Mouse (Mus musculus) left cerebral cortex, adult 8-10 months (tissue): Measurements from ENCODE around the gene Scg3. TPM values are rescaled to one million over a fixed set of nuclear protein-coding genes. Genes with fewer than 3 reads are reported as not detected.
A peak's percentile ranks its signal among the peaks of the same experiment; 100 is the strongest.
"Not testable (repeated sequence)": the region's sequence is repeated elsewhere in the genome, so short reads cannot be mapped to it uniquely, and the experiment has no call there.

Experiments used
- DNase-seq, 2 experiments: peaks; one replicate each; pipeline ENCODE4 v3.0.0; 2022; ENCODE audit warnings: low spot score in 2 of 2
- total RNA-seq, 4 experiments: library from RNA; stranded (reverse); gene quantifications; 2 replicates each; pipeline ENCODE4 v1.2.4; 2022

Gene Scg3
- total RNA-seq = 100 to 1,000 TPM; 280 to 302 (median 285) TPM

DNA sequence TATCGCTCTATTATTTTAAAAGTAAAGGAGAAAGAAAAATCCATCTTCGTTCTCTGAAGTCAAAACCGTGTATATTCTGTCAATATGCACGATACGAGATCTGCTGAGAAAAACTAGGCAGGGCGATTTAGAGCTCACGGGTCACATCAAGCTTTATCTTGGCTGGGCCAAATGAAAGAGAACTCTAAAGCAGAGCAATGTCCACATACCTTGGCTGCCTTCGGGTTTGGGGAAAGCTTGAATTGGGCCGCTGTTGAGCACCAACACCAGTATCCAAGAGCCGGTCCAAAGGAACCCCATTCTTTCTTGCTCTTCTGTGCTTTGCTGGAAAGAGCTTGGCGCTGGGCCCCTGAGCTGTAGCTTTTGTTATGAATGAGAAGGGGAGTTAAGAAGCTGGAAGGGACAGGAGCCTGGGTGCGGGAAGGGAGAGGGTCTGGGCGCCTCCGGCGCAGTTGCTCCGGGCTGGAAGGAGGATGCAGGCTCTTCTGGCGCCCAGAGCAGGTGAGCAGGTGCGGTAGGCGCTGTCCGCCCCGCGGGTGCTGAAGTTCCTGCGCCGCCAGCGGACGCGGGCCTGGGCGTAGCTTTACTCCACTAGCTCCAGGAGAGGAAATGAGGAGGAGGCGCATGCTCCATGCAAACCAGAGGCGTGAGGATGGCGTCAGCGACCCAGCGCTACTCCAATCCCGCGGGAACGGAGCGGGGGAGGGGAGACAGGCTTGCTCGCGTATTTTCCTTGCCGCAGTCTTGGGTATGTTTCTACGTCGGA is at the start of gene Scg3:
Scg3 (minus strand) TSS at position 631 of the 766 bp plus-strand sequence.
- DNase-seq = peak; percentile 85 to 95

DNA sequence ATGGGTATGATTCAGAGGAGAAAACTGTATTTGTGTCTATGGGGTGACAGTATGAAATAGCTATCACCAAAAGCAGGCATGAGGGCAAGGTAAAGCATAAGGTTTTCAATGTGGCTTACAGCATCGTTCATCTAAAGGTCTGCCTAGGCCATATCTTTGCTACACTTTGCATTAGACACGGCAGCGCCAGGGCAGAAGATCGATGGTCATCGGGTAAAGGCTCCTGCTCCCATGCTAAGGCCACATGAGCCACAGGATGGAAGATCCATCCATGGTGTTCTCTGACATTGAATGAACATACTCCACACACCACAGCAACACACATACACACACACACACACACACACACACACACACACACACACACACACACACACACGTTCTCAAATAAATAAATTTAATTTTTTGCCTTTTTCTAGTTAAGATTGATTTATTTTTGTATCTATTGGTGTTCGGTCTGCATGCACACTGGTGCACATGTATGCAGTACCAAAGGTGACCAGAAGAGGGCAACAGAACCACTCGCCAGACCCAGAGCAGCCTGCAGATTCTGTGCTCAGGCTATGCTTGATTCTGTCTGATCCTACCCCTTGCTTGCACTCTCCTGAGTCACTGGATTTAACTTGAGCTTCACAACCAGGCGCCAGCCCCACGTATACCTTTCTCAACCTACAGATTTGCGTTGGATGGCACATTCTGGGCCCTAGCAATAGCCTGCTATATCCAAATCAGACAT is 36.3 kb upstream of the Scg3 start:
- DNase-seq = peak; percentile 13 to 15

DNA sequence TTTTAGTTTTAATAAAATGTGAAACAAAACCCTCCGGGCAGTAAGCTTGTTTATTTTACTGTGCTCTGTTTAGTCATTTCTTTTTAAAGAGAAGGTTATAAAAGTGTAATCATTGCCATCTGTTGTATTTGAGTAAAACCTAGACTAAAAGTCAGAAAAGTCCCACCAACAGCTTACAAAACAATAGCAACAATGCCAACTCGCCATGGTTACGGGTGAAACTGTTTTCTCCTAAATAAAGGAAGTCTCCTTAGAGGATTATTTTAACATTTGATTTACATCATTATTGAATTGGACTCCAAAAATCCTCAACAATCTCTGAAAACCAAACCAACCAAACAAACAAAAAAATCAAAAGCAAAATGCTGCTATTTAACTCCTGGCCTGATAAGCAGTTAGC is 35.6 kb upstream of the Scg3 start:
- no peak for DNase-seq

DNA sequence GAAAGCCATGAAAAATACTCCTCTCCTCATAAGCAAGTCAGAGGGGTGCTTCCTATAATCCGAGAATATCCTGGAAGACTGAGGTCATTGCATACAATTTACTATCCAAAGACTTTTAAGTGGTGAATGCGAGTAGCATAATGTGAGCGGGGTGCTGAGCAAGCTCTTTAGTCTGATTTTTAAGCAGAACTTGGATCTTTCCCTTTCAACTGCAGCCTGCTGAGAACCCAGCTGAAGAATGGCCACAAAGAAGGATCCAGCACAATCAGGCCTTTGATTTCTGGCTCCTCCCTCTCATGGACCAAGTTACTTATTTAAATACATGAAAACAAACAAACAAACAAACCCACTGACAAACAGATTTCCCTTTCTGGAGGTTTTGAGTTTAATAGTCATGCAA is 916 bp upstream of the Scg3 start:
- no peak for DNase-seq

DNA sequence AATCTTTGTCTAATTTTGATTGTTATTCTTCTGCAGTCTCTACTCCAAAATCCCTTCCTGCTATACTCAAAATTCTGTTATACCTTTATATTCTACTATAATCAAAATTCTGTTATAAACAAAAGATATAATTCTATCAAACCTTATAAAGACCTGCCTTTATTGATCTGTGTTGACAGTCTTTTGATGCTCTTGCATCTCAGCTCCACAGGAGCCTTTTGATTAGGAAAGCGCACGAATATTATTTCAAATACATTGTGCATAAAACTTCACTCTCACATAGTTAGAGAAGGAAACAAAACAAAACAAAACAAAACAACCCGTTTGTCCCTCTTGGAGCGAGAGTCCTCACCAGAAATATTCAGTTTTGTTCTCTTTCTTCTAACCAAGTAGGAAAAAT is 436 bp upstream of the Scg3 start:
- DNase-seq = no peak

DNA sequence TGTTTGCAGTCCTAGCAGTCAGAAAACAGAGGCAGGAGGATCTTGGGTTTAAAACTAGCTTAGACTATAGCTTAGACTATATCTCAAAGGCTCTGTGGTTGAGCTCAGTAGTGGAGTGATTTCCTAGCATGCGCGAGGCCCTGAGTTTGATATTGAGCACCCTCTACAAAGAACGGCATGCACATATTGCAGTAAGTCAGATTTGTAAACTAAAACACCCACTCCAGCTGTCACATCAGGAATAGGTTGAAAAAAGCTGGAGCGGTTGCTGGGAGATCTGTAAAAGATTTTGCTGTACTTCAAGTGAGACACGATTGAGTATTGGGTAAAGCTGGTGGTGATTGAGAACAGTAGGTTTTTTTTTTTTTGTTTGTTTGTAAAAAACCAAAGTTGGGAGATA is 3.2 kb downstream of the Scg3 start:
- DNase-seq = no peak

DNA sequence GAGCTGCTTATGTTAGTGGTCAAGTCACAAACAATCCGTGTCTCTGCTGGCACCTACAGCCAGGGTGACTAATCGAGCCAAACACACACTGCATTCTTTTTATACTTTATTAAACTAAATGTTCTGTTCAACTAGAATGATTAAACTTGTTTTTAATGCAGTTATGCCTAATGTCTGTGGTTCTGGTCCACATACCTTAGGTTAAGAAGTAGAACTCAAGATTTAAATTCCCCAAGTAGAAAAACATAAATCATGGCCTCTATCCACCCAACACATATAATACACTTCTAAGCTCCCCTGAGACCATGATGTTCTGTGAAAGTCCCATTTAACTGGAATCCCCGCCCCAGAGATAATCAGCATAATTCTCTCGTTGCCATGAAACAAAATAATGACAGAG is 4.2 kb downstream of the Scg3 start:
- no peak for DNase-seq

DNA sequence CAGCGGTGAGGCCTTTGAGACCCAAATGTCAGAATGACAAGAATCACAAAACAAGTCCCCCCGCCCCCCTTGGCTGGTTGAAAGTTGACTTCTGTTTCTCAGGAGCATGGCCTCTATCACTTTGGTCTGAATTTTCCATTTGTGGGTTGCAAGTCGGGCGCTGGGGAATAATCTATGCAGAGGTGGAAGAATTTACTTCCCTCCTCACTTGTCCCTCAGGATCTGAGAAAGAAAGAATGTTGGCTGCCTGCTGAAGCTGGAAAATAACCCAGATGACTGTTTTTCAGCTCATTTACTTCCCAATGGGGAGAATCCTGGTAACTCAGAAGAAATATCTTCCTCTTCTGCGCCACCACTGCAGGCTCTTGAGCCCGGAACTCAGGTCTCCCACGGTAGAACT is 5.5 kb downstream of the Scg3 start:
- no peak for DNase-seq

DNA sequence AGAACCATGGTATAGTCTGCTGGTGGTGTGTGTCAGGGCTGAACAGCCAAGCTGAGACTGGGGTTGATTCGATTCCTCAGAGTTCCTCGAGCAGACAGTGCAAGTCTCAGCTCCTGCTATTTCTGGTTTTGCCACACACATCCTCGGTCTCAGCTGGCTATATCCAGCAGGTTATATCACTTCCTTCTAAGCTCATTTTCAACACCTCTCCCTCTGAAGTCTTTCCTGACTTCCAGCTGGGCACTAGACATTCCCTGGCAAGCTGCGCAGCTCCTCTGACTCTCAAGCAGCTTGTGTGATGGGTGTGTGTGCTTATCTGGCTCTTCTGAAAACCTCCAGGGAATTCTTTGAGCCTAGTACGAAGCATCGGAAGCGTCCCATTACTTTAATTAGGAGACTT is 7.6 kb downstream of the Scg3 start:
- peak in 1 of 2 experiments; percentile 78 for DNase-seq

DNA sequence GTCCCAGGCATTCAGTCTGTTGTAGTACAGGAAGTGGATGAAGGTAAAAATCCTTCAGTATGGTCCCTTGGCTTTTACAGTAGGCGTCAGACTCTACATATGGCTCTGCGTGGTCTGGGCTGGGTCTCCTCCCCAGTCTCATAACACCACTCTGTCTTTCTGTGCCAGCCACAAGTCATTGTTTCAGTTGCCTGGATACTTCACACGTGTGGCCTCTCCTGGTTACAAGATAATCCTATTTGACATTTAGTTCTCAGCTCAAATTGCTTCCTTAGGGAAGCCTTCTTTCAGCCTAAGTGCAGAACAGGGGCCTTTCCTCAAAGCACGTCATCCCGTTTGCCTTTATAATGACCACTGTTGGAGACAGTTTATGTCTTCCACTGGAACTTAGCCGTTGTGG is 11.1 kb downstream of the Scg3 start:
- DNase-seq = no peak

DNA sequence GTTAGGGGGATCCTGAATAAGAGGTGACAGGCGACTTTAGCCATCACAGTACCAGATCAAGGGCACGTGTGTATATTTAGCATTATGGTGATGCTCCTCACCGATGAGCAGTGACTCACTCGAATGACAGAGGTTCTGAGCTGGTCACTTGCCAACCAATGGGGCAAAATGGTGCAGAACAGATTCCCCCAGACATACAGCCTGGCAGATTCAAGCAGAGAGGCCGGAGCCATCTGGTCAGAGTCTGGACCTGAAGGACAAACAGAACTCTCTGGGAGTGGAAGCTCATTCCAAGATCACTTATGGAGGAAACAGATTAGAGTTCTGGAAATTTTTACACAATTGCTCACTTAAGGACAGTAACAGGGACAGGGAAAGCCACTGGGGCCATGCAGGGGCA is 17.2 kb downstream of the Scg3 start:
- no peak for DNase-seq

DNA sequence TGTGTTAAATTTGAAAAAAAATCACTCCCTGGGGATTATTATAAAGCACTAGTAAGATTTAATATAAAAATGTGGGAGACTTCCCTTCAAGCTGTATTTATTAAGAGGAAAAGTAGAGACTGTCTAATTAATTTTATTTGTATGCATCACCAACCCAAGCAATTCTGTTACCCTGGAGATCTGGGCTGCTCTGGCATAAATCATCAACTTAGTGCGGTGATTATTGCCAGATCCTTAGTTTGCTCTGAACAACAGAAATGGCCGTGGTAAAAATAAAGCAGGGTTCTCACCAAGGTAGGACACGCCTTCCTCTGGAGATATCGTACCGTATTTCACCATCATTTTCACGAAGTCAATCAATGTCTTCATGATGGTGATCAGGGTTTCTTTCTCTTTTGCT is 18.5 kb downstream of the Scg3 start:
- DNase-seq = no peak

DNA sequence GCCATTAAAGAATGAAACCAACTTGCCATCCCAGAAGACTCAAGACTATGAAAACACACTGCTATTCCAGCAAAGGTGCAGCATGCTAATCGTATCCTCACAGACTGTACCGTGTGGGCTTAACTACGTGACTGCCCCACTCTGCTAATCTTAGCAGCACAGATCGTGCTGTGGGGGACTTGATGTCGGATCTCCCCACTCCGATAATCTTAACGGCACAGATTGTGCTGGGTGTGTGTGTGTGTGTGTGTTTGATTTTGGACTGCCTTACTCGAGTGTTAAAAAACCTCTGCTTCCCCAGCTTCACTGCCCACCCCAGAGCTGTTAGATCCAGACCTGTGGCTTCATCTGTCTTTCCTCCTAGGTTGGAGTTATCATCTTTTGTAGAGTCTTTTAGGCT is 22.9 kb downstream of the Scg3 start:
- DNase-seq = peak in 1 of 2 experiments; percentile 75

DNA sequence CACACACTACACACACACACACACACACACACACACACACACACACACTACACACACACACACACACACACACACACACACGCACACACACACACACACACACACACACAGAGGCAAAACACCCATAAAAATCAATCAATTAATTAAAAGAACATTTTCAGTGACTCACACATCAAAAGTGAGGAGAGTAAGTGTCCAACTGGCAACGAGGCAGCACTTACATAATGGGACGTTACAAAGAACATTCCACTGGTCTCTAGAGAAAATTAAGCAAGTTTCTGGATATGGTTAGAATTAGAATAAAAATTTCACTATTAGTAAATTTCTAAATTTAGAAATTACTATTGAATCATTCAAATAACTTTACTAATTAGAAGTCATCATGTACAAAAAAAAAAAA is 27.4 kb downstream of the Scg3 start:
- not testable (repeated sequence) for DNase-seq

DNA sequence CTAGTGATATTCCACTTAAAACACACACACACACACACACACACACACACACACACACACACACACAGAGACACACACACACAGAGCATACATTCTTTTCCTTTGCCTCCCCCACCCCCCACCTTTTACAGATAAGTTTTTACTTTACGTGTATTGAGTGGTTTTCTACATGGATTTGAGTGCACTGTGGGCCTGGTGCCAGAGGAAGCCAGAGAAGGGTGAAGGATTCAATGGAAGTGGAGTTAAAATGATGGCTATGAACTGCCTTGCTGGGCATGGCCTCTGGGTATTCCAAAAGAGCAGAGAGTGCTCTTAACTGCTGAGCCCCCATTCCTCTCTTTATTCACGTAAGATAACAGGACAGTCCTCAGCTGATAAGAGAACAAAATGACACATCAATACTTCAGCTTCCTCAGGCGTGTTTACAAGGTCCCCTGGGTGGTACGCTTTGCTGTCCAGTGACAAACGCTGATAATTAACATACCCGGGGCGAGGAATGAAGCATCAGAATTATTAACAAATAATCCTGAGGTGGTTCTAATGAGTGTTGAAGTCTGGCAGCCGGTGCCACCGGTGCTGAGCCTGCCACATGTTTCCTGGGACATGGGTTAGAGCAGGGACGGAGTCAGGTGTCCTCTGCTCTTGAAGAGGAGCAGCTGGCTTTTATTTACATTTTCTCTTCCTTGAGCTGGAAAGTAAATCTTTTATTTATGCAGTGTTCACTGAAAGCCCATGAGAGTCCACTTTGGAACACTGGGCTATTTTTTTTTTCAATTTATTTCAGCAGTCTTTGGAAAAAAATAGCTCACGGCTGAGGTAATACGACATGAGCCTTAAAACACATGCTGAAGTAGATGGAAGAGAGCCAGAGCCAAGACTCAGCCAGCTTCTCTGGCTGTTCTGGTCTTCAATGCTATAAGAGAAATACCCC is 29.6 kb downstream of the Scg3 start:
- DNase-seq = no peak

DNA sequence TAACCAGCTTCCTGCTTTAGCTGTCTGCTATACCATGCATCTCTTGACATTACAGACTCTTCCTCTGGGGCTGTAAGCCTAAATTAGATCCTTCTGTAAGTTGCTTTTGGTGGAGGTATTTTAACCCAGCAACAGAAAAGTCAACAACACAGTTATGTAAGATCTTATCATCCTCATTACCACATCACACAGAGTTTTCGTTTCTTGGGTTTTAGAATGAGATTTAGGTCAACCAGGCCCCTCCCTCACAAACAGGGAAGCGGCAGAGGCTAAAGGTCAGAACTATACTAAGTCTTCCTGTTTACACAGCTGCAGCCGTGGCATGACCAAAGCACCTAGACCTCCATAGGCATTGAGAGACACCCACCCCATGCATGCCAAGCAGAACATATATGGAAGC is 38.5 kb downstream of the Scg3 start:
- DNase-seq = no peak

DNA sequence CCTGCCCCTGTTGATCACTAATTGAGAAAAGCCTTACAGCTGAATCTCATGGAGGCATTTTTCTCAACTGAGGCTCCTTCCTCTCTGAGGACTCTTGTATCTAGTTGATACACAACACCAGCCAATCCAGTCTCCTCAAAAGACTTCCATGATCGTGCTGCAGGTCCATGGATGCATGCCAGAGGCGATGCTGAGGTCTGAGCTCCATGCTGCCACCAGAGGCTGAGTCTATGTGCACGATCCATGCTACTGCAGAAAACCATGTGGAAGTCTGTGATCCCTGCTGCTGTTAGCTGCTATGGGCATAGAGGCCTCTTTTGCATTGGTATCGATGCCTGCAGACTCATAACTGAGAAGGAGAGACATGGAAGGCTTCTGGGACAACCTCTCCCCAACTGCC is 49.6 kb downstream of the Scg3 start:
- DNase-seq = no peak

DNA sequence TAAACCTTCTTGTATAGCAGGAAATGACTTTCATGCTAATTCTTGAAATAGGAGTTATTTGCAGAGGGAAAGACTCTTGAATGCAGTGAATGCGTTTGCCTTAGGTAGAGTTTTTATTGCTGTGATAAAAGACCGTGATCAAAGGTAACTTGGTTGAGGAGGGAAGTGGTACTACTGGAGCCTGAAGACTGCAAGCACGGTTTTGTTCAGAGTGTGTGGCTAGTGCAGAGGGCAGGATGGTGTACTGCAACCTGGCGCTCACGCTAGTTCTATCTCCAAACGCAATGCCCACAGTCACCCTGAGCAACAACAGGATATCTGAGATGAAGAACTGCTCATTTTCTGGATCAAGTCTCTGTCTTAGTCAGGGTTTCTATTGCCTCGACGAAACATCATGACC is 50.3 kb downstream of the Scg3 start:
- no peak for DNase-seq

DNA sequence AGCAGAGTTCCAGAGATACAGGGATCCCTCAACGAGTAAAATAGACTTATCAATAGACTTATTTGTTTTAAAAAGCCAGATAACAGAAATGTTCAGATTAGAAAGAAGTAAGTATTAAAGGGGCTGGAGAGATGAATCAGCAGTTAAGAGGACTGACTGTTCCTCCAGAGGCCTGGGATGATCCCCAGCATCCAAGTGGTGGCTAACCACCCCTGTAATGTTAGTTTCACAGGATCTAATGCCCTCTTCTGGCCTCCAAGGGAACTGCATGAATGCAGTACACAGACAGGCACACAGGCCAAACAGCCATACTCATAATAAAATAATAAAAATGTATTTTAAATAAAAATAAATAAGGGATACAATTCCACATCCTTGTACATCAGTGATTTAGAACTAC is 51.0 kb downstream of the Scg3 start:
- no peak for DNase-seq

DNA sequence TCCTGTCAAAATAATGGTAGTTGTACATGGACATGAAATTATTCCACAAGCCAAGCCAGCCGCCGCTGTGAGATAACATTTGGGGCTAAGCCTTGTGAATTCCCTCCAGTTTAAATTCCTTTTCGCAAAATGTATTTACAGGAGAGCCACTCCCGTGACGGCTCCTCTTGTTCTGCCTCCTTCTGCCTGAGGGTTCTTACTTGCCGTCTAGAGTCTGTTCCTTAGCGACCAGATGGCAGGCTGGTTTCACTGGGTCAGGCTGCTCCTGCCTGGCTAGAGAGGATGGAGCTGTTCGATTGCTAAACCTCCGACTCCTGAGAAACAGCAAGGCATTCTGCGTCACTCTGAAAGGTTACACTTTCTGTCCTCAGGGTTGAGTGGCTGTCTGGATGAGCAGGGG is 51.7 kb downstream of the Scg3 start:
- DNase-seq = no peak

DNA sequence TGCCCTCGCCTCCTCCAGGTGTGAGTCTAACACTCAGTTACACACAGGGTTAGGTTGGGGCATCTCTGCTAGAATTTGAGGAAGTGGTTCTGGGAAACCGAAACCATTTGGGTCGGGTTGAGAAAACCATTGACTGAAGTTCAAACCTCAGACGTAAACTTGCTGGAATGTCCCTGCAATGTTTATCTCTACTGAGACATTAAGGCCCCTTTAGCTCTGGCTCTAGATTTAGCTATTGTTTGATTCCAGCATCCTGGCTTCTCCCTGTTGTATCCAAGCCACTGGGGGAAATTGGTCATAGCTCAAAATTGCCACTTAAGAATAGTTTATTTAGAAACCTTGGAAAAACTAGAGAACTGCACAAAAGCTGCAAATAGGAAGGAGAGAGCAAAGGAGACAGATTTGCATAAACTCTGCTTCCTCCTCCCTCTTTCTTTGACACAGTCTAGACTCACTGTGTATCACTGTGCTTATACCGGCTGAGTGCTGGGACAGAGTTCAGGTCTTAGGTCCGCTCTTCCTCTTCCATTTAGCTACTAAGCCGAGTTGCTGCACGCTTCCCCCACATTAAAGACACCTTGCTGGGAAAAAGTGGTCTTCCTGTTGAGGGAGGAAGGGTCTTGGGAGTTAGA is 52.9 kb downstream of the Scg3 start:
- no peak for DNase-seq

DNA sequence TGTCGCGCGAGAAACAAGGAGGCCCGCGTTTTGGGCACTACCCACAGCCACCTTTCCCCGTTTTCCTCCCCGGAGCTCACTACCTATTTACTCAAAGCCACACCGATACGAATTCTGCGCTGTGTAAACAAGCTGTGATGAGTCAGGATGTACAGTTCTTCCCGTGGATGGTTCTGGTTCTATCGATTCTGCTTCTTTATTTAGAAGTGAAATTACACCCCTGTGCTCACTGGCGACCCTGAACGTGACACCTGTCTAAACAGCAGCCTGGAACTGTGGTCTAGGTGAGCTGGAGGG is 57.6 kb downstream of the Scg3 start:
- DNase-seq = peak in 1 of 2 experiments; percentile 37
